Mouse (Mus musculus): ENCODE measurements around the gene Itgad. TPM values are rescaled to one million over a fixed set of nuclear protein-coding genes. Genes with fewer than 3 reads are reported as not detected.

Itgad gene
- polyA plus RNA-seq, 1 experiment from 2014 or later, result not detected

GRCm38 (mm10) chr7:128267391-128267790 lies 113.2 kb downstream of the Itgad start:
- Histone ChIP-seq H3K27ac (replicated peaks) (no peak overlapping the region), H3K9me3 (ENCODE audit: control insufficient read depth, low read length) (no peaks in the 10 kb centered on the region), H3K4me2 (replicated peaks; ENCODE audit: low read depth) (no peak overlapping the region), H3K4me3 (ENCODE audit: low read depth, low read length) (no peak overlapping the region), H3K36me3 (ENCODE audit: control insufficient read depth, insufficient read depth, low read length) (no peaks in the 10 kb centered on the region), H3K4me1 (replicated peaks; ENCODE audit: control insufficient read depth, insufficient read depth) (no peaks in the 10 kb centered on the region), H3K9ac (ENCODE audit: low read length) (no peak overlapping the region), H3K27me3 (ENCODE audit: control insufficient read depth, insufficient read depth, low read length) (no peaks in the 10 kb centered on the region)
- no peak for DNase-seq (ENCODE audit: low spot score)
- no peak for ATAC-seq (ENCODE audit: low FRiP score, low TSS enrichment)
- TF ChIP-seq EP300 (optimal IDR thresholded peaks at IDR 0.05), result no peak
- no peak for TF ChIP-seq CTCF (IDR thresholded peaks at IDR 0.05; ENCODE audit: low read depth)
- 64% methylated on average over 13 of the region's 13 CpGs for WGBS

DNA sequence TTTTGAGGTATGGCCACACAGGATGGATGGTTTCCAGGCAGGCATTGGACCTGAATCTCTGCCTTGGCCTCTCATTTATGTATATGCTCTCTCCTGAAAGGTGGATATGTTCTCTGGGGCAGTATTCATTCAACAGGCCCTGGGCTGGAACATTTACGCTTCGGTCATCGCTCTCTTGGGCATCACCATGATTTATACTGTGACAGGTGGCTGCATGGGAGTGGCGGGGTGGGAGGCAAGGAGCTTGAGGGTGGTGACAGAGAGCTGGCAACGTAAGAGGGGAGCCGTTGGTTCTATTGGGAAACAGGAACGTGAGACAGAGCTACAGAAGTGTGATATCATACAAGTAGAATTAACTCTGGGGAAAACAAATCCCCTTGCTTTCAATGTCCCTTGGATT lies 113.6 kb downstream of the Itgad start:
- no peak overlapping the region for H3K4me3 ChIP-seq (ENCODE audit: low read depth, low read length)
- H3K4me1 ChIP-seq (replicated peaks; ENCODE audit: control insufficient read depth, insufficient read depth), result no peaks in the 10 kb centered on the region
- no peak overlapping the region for H3K4me2 ChIP-seq (replicated peaks; ENCODE audit: low read depth)
- no peak overlapping the region for H3K27ac ChIP-seq (replicated peaks)
- WGBS, result 74% methylated on average over 7 of the region's 7 CpGs
- H3K9me3 ChIP-seq (ENCODE audit: control insufficient read depth, low read length), result no peaks in the 10 kb centered on the region
- no peak overlapping the region for H3K9ac ChIP-seq (ENCODE audit: low read length)
- ATAC-seq (ENCODE audit: low FRiP score, low TSS enrichment) (no peak), DNase-seq (ENCODE audit: low spot score) (no peak)
- TF ChIP-seq EP300 (optimal IDR thresholded peaks at IDR 0.05), result no peak
- no peak for TF ChIP-seq CTCF (IDR thresholded peaks at IDR 0.05; ENCODE audit: low read depth)
- no peaks in the 10 kb centered on the region for H3K27me3 ChIP-seq (ENCODE audit: control insufficient read depth, insufficient read depth, low read length)
- no peaks in the 10 kb centered on the region for H3K36me3 ChIP-seq (ENCODE audit: control insufficient read depth, insufficient read depth, low read length)

DNA sequence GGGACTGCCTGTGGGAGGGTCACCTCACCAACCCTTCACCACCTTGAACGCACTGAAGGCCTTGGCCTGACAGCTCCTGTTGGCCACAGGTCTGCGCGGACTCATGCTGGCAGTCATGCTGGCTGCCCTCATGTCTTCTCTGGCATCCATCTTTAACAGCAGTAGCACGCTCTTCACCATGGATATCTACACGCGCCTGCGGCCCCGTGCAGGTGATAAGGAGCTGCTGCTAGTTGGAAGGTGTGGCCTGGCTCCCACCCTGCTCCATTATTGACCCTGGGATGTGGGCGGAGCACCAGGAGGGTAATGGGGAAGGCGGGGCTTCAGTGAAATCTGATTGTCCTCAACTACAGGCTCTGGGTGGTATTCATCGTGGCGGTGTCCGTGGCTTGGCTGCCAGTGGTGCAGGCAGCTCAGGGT lies 116.3 kb downstream of the Itgad start:
- no peaks in the 10 kb centered on the region for H3K4me1 ChIP-seq (replicated peaks; ENCODE audit: control insufficient read depth, insufficient read depth)
- 34% methylated on average over 13 of the region's 13 CpGs for WGBS
- no peaks in the 10 kb centered on the region for H3K27me3 ChIP-seq (ENCODE audit: control insufficient read depth, insufficient read depth, low read length)

DNA sequence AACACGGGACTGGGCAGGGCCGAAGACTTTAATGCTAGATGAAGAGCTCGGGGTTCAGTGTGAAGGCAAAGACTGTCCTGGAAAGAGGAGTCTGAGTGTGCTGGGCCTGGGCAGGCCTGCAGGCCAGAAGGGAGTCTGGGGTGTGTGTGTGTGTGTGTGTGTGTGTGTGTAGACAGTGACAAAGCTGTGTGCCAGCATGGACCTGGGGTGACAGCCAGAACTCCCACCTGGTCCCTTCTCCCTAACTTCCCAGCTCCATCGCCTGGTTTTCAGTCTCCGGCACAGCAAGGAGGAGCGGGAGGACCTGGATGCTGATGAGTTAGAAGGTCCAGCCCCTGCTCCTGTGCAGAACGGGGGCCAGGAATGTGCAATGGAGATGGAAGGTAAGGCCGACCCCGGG lies 117.3 kb downstream of the Itgad start:
- ATAC-seq (ENCODE audit: low FRiP score, low TSS enrichment), result no peak
- TF ChIP-seq EP300 (optimal IDR thresholded peaks at IDR 0.05) (no peak), CTCF (IDR thresholded peaks at IDR 0.05; ENCODE audit: low read depth) (no peak)
- Histone ChIP-seq H3K4me3 (ENCODE audit: low read depth, low read length) (no peak overlapping the region), H3K4me2 (replicated peaks; ENCODE audit: low read depth) (no peak overlapping the region), H3K36me3 (ENCODE audit: control insufficient read depth, insufficient read depth, low read length) (peaks cover 13% of the 10 kb centered on the region; the same call in 1 of the 2 replicates), H3K9me3 (ENCODE audit: control insufficient read depth, low read length) (no peaks in the 10 kb centered on the region), H3K27ac (replicated peaks) (no peak overlapping the region), H3K27me3 (ENCODE audit: control insufficient read depth, insufficient read depth, low read length) (no peaks in the 10 kb centered on the region), H3K9ac (ENCODE audit: low read length) (no peak overlapping the region), H3K4me1 (replicated peaks; ENCODE audit: control insufficient read depth, insufficient read depth) (no peaks in the 10 kb centered on the region)
- WGBS, result 92% methylated on average over 9 of the region's 9 CpGs
- no peak for DNase-seq (ENCODE audit: low spot score)

More for the DNA sequence above, 116.3 kb downstream of the Itgad start:
- H3K9ac ChIP-seq (ENCODE audit: low read length), result no peak overlapping the region
- ATAC-seq (ENCODE audit: low FRiP score, low TSS enrichment) (peak; percentile 86), DNase-seq (ENCODE audit: low spot score) (peak; percentile 81)
- no peak overlapping the region for H3K4me2 ChIP-seq (replicated peaks; ENCODE audit: low read depth)
- H3K9me3 ChIP-seq (ENCODE audit: control insufficient read depth, low read length), result no peaks in the 10 kb centered on the region
- H3K36me3 ChIP-seq (ENCODE audit: control insufficient read depth, insufficient read depth, low read length), result peaks cover 4% of the 10 kb centered on the region; the same call in 1 of the 2 replicates
- no peak overlapping the region for H3K4me3 ChIP-seq (ENCODE audit: low read depth, low read length)
- H3K27ac ChIP-seq (replicated peaks), result no peak overlapping the region
- no peak for TF ChIP-seq CTCF (IDR thresholded peaks at IDR 0.05; ENCODE audit: low read depth)
- TF ChIP-seq EP300 (optimal IDR thresholded peaks at IDR 0.05), result no peak

Other genes starting within 250 kb of the Itgad start
- 15.1 and 16.6 TPM in 2 replicates for gene Kat8, start 241.9 kb upstream of the Itgad start, polyA plus RNA-seq (2015; fragmentation: Nextera tagmentation; extraction: Ambion mirVana)
- 77.4 and 85.3 TPM in 2 replicates for gene Prss8, start 224.3 kb upstream of the Itgad start, polyA plus RNA-seq (2015; fragmentation: Nextera tagmentation; extraction: Ambion mirVana)
- gene Prss36, start 207.7 kb upstream of the Itgad start, polyA plus RNA-seq (2015; fragmentation: Nextera tagmentation; extraction: Ambion mirVana), result 9.1 and 9.7 TPM in 2 replicates
- gene Fus, start 186.9 kb upstream of the Itgad start, polyA plus RNA-seq (2015; fragmentation: Nextera tagmentation; extraction: Ambion mirVana), result 124 and 130 TPM in 2 replicates
- gene Pycard, start 160.5 kb upstream of the Itgad start, polyA plus RNA-seq (2015; fragmentation: Nextera tagmentation; extraction: Ambion mirVana), result 266 and 273 TPM in 2 replicates
- 0.38 and 0.52 TPM in 2 replicates for gene Trim72, start 150.4 kb upstream of the Itgad start, polyA plus RNA-seq (2015; fragmentation: Nextera tagmentation; extraction: Ambion mirVana)
- 0.91 and 0.99 TPM in 2 replicates for gene Itgam, start 91.7 kb upstream of the Itgad start, polyA plus RNA-seq (2015; fragmentation: Nextera tagmentation; extraction: Ambion mirVana)
- not detected in 2 replicates for gene Gm49368, start 91.7 kb upstream of the Itgad start, polyA plus RNA-seq (2015; fragmentation: Nextera tagmentation; extraction: Ambion mirVana)
- gene Itgax, start 24.8 kb upstream of the Itgad start, polyA plus RNA-seq (2015; fragmentation: Nextera tagmentation; extraction: Ambion mirVana), result 0.19 and 0.22 TPM in 2 replicates
- gene Cox6a2, start 52.0 kb downstream of the Itgad start, polyA plus RNA-seq (2015; fragmentation: Nextera tagmentation; extraction: Ambion mirVana), result 0.24 and 0.46 TPM in 2 replicates
- 10.7 and 12.4 TPM in 2 replicates for gene Armc5, start 83.0 kb downstream of the Itgad start, polyA plus RNA-seq (2015; fragmentation: Nextera tagmentation; extraction: Ambion mirVana)
- 4.6 and 5.0 TPM in 2 replicates for gene 9130023H24Rik, start 83.7 kb downstream of the Itgad start, polyA plus RNA-seq (2015; fragmentation: Nextera tagmentation; extraction: Ambion mirVana)
- gene Tgfb1i1, start 92.4 kb downstream of the Itgad start, polyA plus RNA-seq (2015; fragmentation: Nextera tagmentation; extraction: Ambion mirVana), result 167 and 178 TPM in 2 replicates
- gene Slc5a2, start 111.3 kb downstream of the Itgad start, polyA plus RNA-seq (2015; fragmentation: Nextera tagmentation; extraction: Ambion mirVana), result 0.63 and 1.0 TPM in 2 replicates
- 17.0 and 19.4 TPM in 2 replicates for gene BC017158, start 143.8 kb downstream of the Itgad start, polyA plus RNA-seq (2015; fragmentation: Nextera tagmentation; extraction: Ambion mirVana)

Measured in stomach, postnatal 0 days (tissue).